Mouse (Mus musculus): ENCODE data around the gene Gm20821.
"Not testable (repeated sequence)": the region's sequence is repeated elsewhere in the genome, so short reads cannot be mapped to it uniquely, and the experiment has no call there.

Gm20821 gene

DNA sequence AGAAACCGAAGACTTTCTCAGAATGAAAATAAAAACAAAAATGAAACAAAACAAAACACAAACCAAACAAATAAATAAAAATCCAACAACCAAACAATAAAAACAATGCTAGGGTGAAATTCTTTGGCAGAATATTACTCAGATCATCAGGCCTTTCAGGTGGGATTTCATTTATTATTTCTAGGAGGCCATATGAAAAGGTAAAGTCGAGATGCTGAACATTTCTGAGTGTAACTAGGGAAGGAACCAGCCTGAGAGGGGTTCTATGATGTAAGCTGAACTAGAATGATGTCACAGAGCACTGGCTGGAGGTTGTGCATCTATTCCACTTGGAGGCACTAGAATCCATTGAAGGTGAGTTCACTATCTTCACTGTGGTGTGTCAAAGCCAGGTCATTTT lies at the start of gene Gm20821:
TSS of gene Gm20821 (plus strand) at position 301 of the 400 bp plus-strand sequence.
- not testable (repeated sequence) for DNase-seq (ENCODE audit: low read depth, low spot score)
